9 mouse cellular contexts compared by ENCODE assay signal in the genomic region with DNA sequence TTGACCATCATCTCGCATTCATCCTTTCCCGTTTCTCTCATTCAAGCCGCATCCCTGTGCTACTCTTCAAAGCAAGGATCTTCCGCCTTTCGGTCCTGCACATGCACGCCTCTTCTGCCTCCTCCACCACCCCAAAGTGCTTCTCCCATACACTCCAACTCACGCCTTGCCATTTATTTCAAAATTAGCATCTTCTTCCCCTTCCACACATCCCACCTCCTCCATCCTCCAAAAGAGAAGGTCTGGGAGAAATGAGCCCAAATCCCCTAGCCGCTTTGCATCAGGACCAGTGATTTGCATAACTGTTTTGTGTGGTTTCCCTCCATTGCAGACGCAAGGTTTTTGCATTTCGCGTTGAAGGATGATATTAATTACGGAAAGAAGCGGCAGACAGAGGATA. TPM values are rescaled to one million over a fixed set of nuclear protein-coding genes. Genes with fewer than 3 reads are reported as not detected.
DNase-seq lines count a peak whose midpoint lies in the region; ATAC-seq lines count a peak whose summit lies in the region.
"Had no signal": no experiment of that assay in that cellular context is flagged by ENCODE, and none has a peak within 500 bp of the region (broad histone marks: within the 10 kb centered on the region; RNA-seq: fewer than 3 reads in every experiment).

No protein-coding gene starts in this region.

- no peaks in the 10 kb centered on the region for H3K9me3 ChIP-seq in heart, embryonic 14.5 days (ENCODE audit: control insufficient read depth, low read length)
- H3K9me3 ChIP-seq in forebrain, embryonic 14.5 days (replicated peaks; ENCODE audit: control insufficient read depth, low read length), result no peaks in the 10 kb centered on the region
- no peaks in the 10 kb centered on the region for H3K9me3 ChIP-seq in midbrain, embryonic 13.5 days

- DNase-seq in heart, postnatal 14 days, result no peak
- DNase-seq in cerebellum, adult 8-10 months, result peak; percentile 47
- peak; percentile 48 for DNase-seq in forebrain, embryonic 14.5 days (ENCODE audit: low spot score)
- no peak for DNase-seq in spleen, postnatal 4 days (ENCODE audit: low spot score in 2 of 2)
- DNase-seq in adrenal gland, postnatal 10 days, result no peak
- DNase-seq in spleen, postnatal 10 days (ENCODE audit: low spot score in 2 of 2), result no peak

- WGBS in heart, embryonic 14.5 days, result 12% methylated on average over 13 of the region's 13 CpGs
- WGBS in forebrain, embryonic 14.5 days, result 5% methylated on average over 13 of the region's 13 CpGs
- WGBS in midbrain, embryonic 13.5 days, result 4% methylated on average over 13 of the region's 13 CpGs

- peaks cover 3% of the 10 kb centered on the region in 2 experiments; a peak in 1 of 4 replicates for H3K4me1 ChIP-seq in heart, embryonic 14.5 days (ENCODE audit: control insufficient read depth in 2 of 2, insufficient read depth in 2 of 2, low read length in 2 of 2)
- 0 out of 2 replicates have a peak, but pooled peaks cover 3% of the 10 kb centered on the region for H3K4me1 ChIP-seq in forebrain, embryonic 14.5 days (ENCODE audit: control insufficient read depth, insufficient read depth, low read length)
- H3K4me1 ChIP-seq in midbrain, embryonic 13.5 days (replicated peaks), result peaks cover 14% of the 10 kb centered on the region

- H3K4me2 ChIP-seq in heart, embryonic 14.5 days (ENCODE audit: low read length), result peak overlapping the region; percentile 98; the same call in 1 of the 2 replicates
- peak overlapping the region; percentile 64 for H3K4me2 ChIP-seq in forebrain, embryonic 14.5 days (ENCODE audit: low read length)
- H3K4me2 ChIP-seq in midbrain, embryonic 13.5 days (replicated peaks), result peak overlapping the region; percentile 69

- peak overlapping the region in 1 of 2 experiments; percentile 13; a peak in 1 of 4 replicates for H3K4me3 ChIP-seq in heart, embryonic 14.5 days (ENCODE audit: control insufficient read depth in 1 of 2, insufficient read depth in 1 of 2, low read depth in 1 of 2, low read length in 2 of 2)
- H3K4me3 ChIP-seq in forebrain, embryonic 14.5 days (ENCODE audit: low read depth, low read length), result peak overlapping the region; percentile 75
- H3K4me3 ChIP-seq in midbrain, embryonic 13.5 days (replicated peaks), result peak overlapping the region; percentile 84

- ATAC-seq in heart, embryonic 14.5 days (ENCODE audit: insufficient number of reproducible peaks, insufficient read depth, low FRiP score, low read depth), result no peak
- no peak for ATAC-seq in forebrain, embryonic 14.5 days
- no peak for ATAC-seq in midbrain, embryonic 13.5 days

- H3K36me3 ChIP-seq in heart, embryonic 14.5 days (ENCODE audit: control insufficient read depth, insufficient read depth, low read length), result no peaks in the 10 kb centered on the region
- no peaks in the 10 kb centered on the region for H3K36me3 ChIP-seq in forebrain, embryonic 14.5 days (ENCODE audit: control insufficient read depth, insufficient read depth, low read length)
- no peaks in the 10 kb centered on the region for H3K36me3 ChIP-seq in midbrain, embryonic 13.5 days

- peaks cover 22% of the 10 kb centered on the region for H3K27me3 ChIP-seq in heart, embryonic 14.5 days (ENCODE audit: control insufficient read depth, insufficient read depth, low read length)
- H3K27me3 ChIP-seq in forebrain, embryonic 14.5 days (replicated peaks; ENCODE audit: control insufficient read depth, insufficient read depth, low read length), result no peaks in the 10 kb centered on the region
- H3K27me3 ChIP-seq in midbrain, embryonic 13.5 days, result no peaks in the 10 kb centered on the region

- intact Hi-C loops in heart, postnatal 14 days (cut with DNase I), result no loop called here

- no peak overlapping the region for H3K9ac ChIP-seq in heart, embryonic 14.5 days (ENCODE audit: low read length)
- peak overlapping the region; percentile 82 for H3K9ac ChIP-seq in forebrain, embryonic 14.5 days (ENCODE audit: low read length)
- H3K9ac ChIP-seq in midbrain, embryonic 13.5 days (replicated peaks), result peak overlapping the region; percentile 87

- H3K27ac ChIP-seq in heart, embryonic 14.5 days (replicated peaks in 1 of 2; ENCODE audit: control insufficient read depth in 1 of 2, insufficient read depth in 1 of 2, low read depth in 2 of 2, low read length in 2 of 2), result no peak overlapping the region
- H3K27ac ChIP-seq in forebrain, embryonic 14.5 days (ENCODE audit: low read depth, low read length), result peak overlapping the region; percentile 91; the same call in 1 of the 2 replicates
- peak overlapping the region; percentile 94 for H3K27ac ChIP-seq in midbrain, embryonic 13.5 days

RNA-seq across cellular contexts. Expression of gene Cadm2, which starts 1.9 kb away (rescaled TPM):
- polyA plus RNA-seq in heart, embryonic 14.5 days (2014; fragmentation: Nextera tagmentation; extraction: Ambion mirVana), result 0.05 and 0.07 TPM in 2 replicates
- total RNA-seq in heart, postnatal 14 days (2021), result under 1 TPM; 0.20 to 0.67 TPM
- polyA plus RNA-seq in forebrain, embryonic 14.5 days (2014; fragmentation: Nextera tagmentation; extraction: Ambion mirVana), result 13.4 and 24.2 TPM in 2 replicates
- 21.8 and 29.1 TPM in 2 replicates for polyA plus RNA-seq in midbrain, embryonic 13.5 days (2015; fragmentation: Nextera tagmentation; extraction: Ambion mirVana)
- 1 to 10 TPM in 1 of 2 experiments, under 1 TPM in 1; 0.69 to 1.9 TPM for total RNA-seq in adrenal gland, postnatal 10 days (2021)
- total RNA-seq: megakaryocyte progenitor cell, adult 5-6 weeks had no signal

Comparison
In these comparisons a context has a peak if more than half of its experiments do, and no peak if none do; other contexts are left out.
1. H3K27ac ChIP-seq: peak in forebrain, embryonic 14.5 days (single experiment) and midbrain, embryonic 13.5 days (single experiment); none in heart, embryonic 14.5 days (0 of 2).
2. DNase-seq: peak in cerebellum, adult 8-10 months (single experiment) and forebrain, embryonic 14.5 days (single experiment); none in heart, postnatal 14 days (0 of 2), spleen, postnatal 4 days (0 of 2), adrenal gland, postnatal 10 days (single experiment) and spleen, postnatal 10 days (0 of 2).
3. RNA of gene Cadm2, which starts 1.9 kb away (polyA plus RNA-seq): 21.8 to 29.1 TPM in midbrain, embryonic 13.5 days and 13.4 to 24.2 TPM in forebrain, embryonic 14.5 days; 0.05 to 0.07 TPM in heart, embryonic 14.5 days; every median in the first group is over 10 times any median in the second.
4. Peak in every context shown above with its lines, with median percentiles within 50 percentile points of each other: H3K4me2 ChIP-seq.